Mouse (Mus musculus) forebrain, embryonic 16.5 days (tissue): ENCODE results near the gene Dlgap5. TPM values are rescaled to one million over a fixed set of nuclear protein-coding genes. Genes with fewer than 3 reads are reported as not detected.

ENCODE experiments used
- ATAC-seq: fragments of 200-750 bp; cut with Nextera tagmentation; 2 replicates; pipeline ENCODE4 v1.8.0; 2017; ENCODE audit warnings: mild to moderate bottlenecking, moderate library complexity
- H3K27ac ChIP-seq: fragments of 300-500 bp; sonication (generic); 2 replicates; pipeline ENCODE4 v1.5.1; 2014; ENCODE audit warnings: low read length, control low read depth
- H3K27me3 ChIP-seq: fragments of 300-500 bp; sonication (generic); replicated peaks from 2 replicates; pipeline ENCODE4 v1.6.1; 2014; ENCODE audit warnings: low read length; ENCODE audit not compliant: control insufficient read depth, insufficient read depth
- H3K36me3 ChIP-seq: fragments of 300-500 bp; sonication (generic); 2 replicates; pipeline ENCODE4 v1.6.1; 2014; ENCODE audit not compliant: control insufficient read depth, insufficient read depth
- H3K4me1 ChIP-seq: fragments of 300-500 bp; sonication (generic); replicated peaks from 2 replicates; pipeline ENCODE4 v1.6.1; 2014; ENCODE audit warnings: low read length; ENCODE audit not compliant: control insufficient read depth, insufficient read depth
- H3K4me2 ChIP-seq: fragments of 300-500 bp; sonication (generic); 2 replicates; pipeline ENCODE4 v1.6.1; 2014; ENCODE audit warnings: mild to moderate bottlenecking, low read length, control low read depth
- H3K4me3 ChIP-seq: fragments of 300-500 bp; sonication (generic); replicated peaks from 2 replicates; pipeline ENCODE4 v1.5.1; 2014; ENCODE audit warnings: mild to moderate bottlenecking, low read length, control low read depth
- H3K9ac ChIP-seq: fragments of 300-500 bp; sonication (generic); replicated peaks from 2 replicates; pipeline ENCODE4 v1.6.1; 2014; ENCODE audit warnings: low read depth, low read length, control low read depth
- H3K9me3 ChIP-seq: fragments of 300-500 bp; sonication (generic); 2 replicates; pipeline ENCODE4 v1.6.1; 2016; ENCODE audit warnings: low read length; ENCODE audit not compliant: control insufficient read depth
- WGBS: fragments of 180-500 bp; shearing (Covaris S2); extraction: QIAGEN DNeasy Blood & Tissue Kit; methylation state at CpG from one replicate; pipeline ENCODE4 v1.1.7; 2014; 5-methylcytosine and 5-hydroxymethylcytosine counted together
- polyA plus RNA-seq: library from polyadenylated mRNA; unstranded; fragments of >200 nt; fragmentation: Nextera tagmentation; extraction: Ambion mirVana; gene quantifications from 2 replicates; pipeline ENCODE4 v1.2.1, GENCODE M21; 2015

Gene Dlgap5
- polyA plus RNA-seq, 1 experiment from 2014 or later = 15.9 TPM

DNA sequence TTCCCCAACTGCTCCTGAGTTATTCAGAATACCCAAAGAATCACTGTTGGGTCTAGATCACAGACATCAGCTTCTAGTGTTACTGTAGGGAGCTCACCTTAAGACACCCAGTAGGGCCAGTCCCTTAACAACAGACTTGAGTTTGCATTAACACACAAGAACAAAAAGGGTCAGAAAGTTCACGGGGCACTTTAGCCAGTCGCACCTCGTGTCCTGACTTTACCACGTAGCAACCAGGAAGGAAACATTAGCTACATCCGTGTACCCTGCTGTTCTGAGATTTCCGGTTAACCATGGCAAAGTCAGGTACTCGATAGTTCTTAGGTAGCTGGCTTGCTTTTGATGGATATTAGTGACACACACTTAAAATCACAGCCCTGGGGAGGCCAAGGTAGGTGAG is 34.3 kb downstream of the Dlgap5 start:
- H3K4me3 ChIP-seq = no peak overlapping the region
- H3K36me3 ChIP-seq = no peaks in the 10 kb centered on the region
- no peak overlapping the region for H3K4me2 ChIP-seq
- WGBS = 93% methylated on average over 7 of the region's 7 CpGs
- no peaks in the 10 kb centered on the region for H3K27me3 ChIP-seq
- ATAC-seq = no peak
- H3K4me1 ChIP-seq = no peaks in the 10 kb centered on the region
- no peaks in the 10 kb centered on the region for H3K9me3 ChIP-seq
- H3K27ac ChIP-seq = no peak overlapping the region
- no peak overlapping the region for H3K9ac ChIP-seq

DNA sequence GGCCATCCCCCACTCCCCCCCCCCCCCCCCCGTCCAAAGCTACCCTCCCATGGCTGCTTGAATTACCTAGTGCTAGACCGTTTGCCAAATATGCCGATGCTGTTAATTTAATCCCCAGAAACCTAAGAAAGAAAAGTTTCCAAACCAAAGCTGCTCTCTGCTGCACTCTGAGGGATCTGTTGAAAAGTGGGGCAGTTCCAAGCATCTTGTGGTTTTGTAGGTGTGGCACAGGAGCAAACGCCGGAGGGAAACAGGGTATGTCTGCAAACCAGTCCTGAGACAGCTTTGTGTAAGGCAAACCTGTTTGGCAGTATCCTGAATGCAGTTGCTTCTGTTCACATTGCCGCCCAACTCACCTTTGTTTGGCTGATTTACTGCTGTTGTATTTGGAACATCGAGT is 39.9 kb downstream of the Dlgap5 start:
- Histone ChIP-seq H3K9ac (no peak overlapping the region), H3K36me3 (no peaks in the 10 kb centered on the region), H3K4me2 (no peak overlapping the region), H3K27ac (no peak overlapping the region), H3K9me3 (no peaks in the 10 kb centered on the region), H3K27me3 (peaks cover 22% of the 10 kb centered on the region), H3K4me1 (peaks cover 7% of the 10 kb centered on the region), H3K4me3 (no peak overlapping the region)
- no peak for ATAC-seq
- 83% methylated on average over 7 of the region's 7 CpGs for WGBS

DNA sequence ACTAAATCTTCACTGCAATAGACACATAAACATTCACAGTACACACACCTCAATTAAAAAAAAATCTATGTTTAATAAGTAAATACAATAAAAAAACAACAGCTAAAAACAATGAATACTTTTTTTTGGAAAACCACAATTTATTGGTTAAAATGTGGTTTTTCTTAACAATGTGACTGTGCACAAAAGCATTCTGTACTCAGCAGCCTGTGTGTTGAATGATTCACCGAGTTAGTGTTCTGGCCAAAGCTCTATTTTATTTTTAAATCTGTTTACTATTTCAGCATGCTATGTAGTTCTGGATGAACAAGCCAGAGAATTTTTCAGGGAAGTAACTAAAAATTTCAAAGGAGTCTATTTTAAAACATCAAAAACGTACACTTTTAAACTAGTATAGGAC is 41.7 kb downstream of the Dlgap5 start:
- H3K27ac ChIP-seq = no peak overlapping the region
- no peak overlapping the region for H3K9ac ChIP-seq
- no peak overlapping the region for H3K4me2 ChIP-seq
- H3K4me1 ChIP-seq = peaks cover 7% of the 10 kb centered on the region
- no peak overlapping the region for H3K4me3 ChIP-seq
- H3K27me3 ChIP-seq = peaks cover 28% of the 10 kb centered on the region
- H3K36me3 ChIP-seq = no peaks in the 10 kb centered on the region
- no peak for ATAC-seq
- no peaks in the 10 kb centered on the region for H3K9me3 ChIP-seq
- 67% methylated on average over 2 of the region's 2 CpGs for WGBS

DNA sequence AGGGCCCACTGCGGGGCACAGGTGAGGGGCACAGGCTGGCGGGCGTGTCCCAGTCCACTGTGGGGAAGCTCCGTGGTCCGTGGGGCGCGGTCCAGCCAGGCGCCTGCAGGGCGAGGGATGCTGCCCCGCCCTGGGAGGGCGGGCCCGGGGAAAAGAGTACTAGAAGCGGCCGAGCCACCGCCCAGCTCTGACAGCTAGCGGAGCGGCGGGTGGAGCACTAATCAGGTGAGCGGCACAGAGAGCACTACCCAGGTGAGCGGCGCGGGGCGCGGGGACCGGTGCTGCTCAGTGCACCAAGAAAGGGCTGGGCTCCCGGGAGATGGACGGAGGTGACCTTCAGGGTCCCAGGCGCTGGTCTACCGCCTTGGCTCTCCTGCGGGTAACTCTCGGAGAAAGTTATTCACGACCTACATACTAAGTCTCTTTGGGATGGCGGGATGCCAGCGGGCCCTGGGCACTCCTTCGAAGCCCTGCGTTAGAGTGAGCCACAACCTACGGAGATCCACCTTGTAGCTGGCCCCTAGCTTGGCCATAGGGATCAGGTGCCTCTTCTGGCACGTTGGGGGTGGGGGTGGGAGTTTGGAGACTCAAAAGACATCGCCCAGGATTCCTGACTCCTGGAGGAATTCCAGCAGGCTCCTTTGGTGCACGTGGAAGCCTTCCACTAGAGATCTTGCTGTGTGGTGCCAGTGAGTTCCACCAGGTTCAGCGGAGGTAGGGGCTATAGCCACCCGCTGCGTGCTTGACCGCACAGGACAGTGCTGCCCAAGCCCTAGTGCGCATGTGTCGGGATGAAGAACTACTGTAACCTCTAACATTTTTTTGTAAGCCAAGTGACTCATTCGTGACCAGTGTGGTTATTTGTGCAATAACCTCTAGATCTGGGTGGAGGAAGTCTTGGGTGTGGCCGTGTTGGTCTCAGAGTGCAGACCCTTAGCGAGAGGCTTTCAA is 44.2 kb downstream of the Dlgap5 start:
- H3K36me3 ChIP-seq = no peaks in the 10 kb centered on the region
- no peaks in the 10 kb centered on the region for H3K9me3 ChIP-seq
- 0 out of 2 replicates have a peak overlapping the region, but pooled peaks have one; percentile 17 for H3K9ac ChIP-seq
- no peak for ATAC-seq
- H3K4me3 ChIP-seq = peak overlapping the region; percentile 18
- H3K4me2 ChIP-seq = peak overlapping the region; percentile 48
- peaks cover 32% of the 10 kb centered on the region for H3K27me3 ChIP-seq
- WGBS = 15% methylated on average over 49 of the region's 49 CpGs
- no peak overlapping the region for H3K27ac ChIP-seq
- peaks cover 7% of the 10 kb centered on the region for H3K4me1 ChIP-seq

DNA sequence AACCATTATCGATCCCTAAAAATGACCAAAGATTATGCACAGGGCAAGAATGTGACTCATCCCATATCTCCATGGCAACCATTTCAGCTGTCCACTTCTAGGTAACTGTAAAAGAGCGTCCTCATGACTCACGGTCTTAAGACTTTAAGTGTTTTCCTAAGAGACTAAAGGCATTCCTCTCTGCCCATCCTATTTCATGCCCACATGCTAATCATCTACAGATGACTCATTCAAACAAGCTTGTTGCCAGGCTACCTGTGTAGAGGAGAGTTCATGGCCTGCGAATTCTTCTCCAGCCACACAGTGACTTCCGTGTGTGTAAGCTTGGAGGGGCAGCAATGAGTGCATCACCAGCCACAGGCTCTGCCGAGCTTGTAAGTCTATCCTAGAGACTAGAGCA is 46.5 kb downstream of the Dlgap5 start:
- no peaks in the 10 kb centered on the region for H3K36me3 ChIP-seq
- 73% methylated on average over 6 of the region's 6 CpGs for WGBS
- no peak overlapping the region for H3K4me3 ChIP-seq
- H3K27me3 ChIP-seq = peaks cover 32% of the 10 kb centered on the region
- ATAC-seq = no peak
- H3K27ac ChIP-seq = no peak overlapping the region
- H3K4me1 ChIP-seq = peaks cover 19% of the 10 kb centered on the region
- H3K9me3 ChIP-seq = no peaks in the 10 kb centered on the region
- no peak overlapping the region for H3K9ac ChIP-seq
- H3K4me2 ChIP-seq = no peak overlapping the region

DNA sequence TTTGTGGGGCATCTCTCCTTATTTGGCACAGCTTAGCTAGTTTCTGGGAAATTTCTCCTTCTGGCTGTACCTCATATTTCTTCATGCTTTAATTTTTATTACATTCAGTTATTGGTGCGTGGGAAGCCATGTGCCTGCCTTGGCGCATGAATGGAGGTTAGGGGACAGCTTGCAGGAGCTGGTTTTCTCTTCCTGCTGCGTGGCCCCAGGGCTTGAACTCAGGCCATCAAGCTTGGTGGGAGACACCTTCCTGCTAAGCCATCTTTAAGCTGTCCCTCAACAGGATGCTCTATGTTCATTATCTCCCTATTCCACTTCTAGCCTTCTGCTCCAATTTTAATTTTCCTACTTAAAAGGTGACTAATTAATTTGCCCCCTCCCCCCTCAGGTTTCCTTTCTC is 47.4 kb downstream of the Dlgap5 start:
- ATAC-seq = no peak
- no peak overlapping the region for H3K4me2 ChIP-seq
- no peak overlapping the region for H3K27ac ChIP-seq
- 79% methylated on average over 3 of the region's 3 CpGs for WGBS
- H3K4me3 ChIP-seq = no peak overlapping the region
- peaks cover 25% of the 10 kb centered on the region for H3K4me1 ChIP-seq
- no peaks in the 10 kb centered on the region for H3K9me3 ChIP-seq
- H3K27me3 ChIP-seq = peaks cover 28% of the 10 kb centered on the region
- H3K9ac ChIP-seq = no peak overlapping the region
- H3K36me3 ChIP-seq = no peaks in the 10 kb centered on the region

DNA sequence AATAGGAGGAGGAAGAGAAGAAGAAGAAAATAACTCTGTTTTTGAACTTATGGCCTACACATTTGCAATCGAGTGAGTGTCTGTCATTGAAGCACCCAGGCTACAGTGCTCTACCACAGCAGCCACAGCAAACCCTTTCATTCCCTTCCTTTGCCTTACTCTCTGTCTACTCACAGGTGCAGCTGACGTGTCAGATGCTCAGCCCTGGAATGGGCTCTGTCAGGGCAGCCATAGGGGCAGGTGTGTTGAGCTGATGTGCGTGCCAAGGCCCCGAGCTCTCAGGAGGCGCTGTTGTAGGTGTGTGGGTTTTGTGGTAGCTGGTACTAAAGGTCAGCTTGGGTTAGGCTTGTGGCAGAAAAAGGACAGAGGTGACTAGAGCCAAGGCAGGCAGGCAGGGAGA is 48.5 kb downstream of the Dlgap5 start:
- ATAC-seq = no peak
- H3K27ac ChIP-seq = no peak overlapping the region
- no peak overlapping the region for H3K4me2 ChIP-seq
- H3K4me1 ChIP-seq = peaks cover 25% of the 10 kb centered on the region
- WGBS = 91% methylated on average over 5 of the region's 5 CpGs
- H3K9me3 ChIP-seq = no peaks in the 10 kb centered on the region
- no peak overlapping the region for H3K4me3 ChIP-seq
- no peak overlapping the region for H3K9ac ChIP-seq
- no peaks in the 10 kb centered on the region for H3K36me3 ChIP-seq
- H3K27me3 ChIP-seq = peaks cover 22% of the 10 kb centered on the region

DNA sequence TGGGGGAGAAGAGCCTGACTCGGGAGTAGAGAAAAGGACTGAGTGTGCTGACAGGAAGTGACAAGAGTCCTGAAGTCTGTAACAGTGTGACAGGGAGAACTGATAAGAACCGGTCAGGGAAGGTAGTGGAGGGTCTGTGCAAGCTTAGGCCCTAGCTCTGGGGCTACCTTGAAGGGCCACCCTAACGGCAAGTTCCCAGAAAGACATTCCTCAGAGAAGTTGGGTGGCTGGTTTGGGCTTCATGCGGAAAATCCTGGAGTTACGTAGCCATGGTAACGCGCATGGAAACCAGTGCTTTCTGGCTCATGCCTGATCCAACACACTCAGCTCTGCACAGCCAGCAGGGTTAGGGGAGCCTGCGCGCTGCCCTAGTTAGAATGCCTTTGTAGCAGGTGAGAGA is 50.7 kb downstream of the Dlgap5 start, which contains the start of gene Lgals3:
TSS of gene Lgals3 (plus strand) at position 291 of the 400 bp plus-strand sequence.
- H3K9me3 ChIP-seq = no peaks in the 10 kb centered on the region
- ATAC-seq = peak; percentile 91
- no peak within 1 kb of the TSS for H3K4me3 ChIP-seq
- no peak within 1 kb of the TSS for H3K9ac ChIP-seq
- H3K27me3 ChIP-seq = peaks cover 7% of the 10 kb centered on the region; the same call in 1 of the 2 replicates
- H3K4me2 ChIP-seq = peak within 1 kb of the TSS; percentile 38; the same call in 1 of the 2 replicates
- peak within 1 kb of the TSS; percentile 45; the same call in 1 of the 2 replicates for H3K27ac ChIP-seq
- peaks cover 18% of the 10 kb centered on the region for H3K4me1 ChIP-seq
- WGBS = 28% methylated on average over 9 of the region's 9 CpGs
- no peaks in the 10 kb centered on the region for H3K36me3 ChIP-seq

DNA sequence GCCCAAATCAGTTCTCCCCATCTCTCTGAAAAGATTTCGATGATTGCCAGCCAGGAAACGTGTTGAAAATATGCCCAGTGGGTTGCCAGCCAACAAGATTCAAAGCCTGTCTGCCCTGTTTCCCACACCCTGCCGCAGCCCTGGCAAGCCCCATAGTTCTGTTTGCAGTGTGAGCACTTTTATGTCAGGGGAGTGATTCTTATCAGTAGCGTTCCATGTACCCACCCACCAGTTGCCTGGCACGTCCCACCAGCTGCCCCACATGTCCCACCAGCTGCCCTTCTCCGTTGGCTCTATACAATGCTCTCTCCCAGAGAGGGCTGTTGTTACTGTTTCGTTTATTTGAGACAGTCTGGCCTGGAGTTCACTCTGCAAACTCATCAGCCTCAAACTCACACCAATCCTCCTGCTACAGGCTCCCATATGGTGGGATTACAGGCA is 51.3 kb downstream of the Dlgap5 start:
- Histone ChIP-seq H3K27ac (peak overlapping the region; percentile 45; the same call in 1 of the 2 replicates), H3K27me3 (peaks cover 7% of the 10 kb centered on the region; the same call in 1 of the 2 replicates), H3K4me1 (peaks cover 18% of the 10 kb centered on the region), H3K36me3 (no peaks in the 10 kb centered on the region), H3K9me3 (no peaks in the 10 kb centered on the region), H3K4me3 (no peak overlapping the region), H3K4me2 (no peak overlapping the region), H3K9ac (no peak overlapping the region)
- peak; percentile 92 for ATAC-seq
- WGBS = 16% methylated on average over 7 of the region's 7 CpGs
